Mouse (Mus musculus) bone marrow macrophage, adult 2 months (primary cell): Measurements from ENCODE around the gene Ptprcap. TPM values are rescaled to one million over a fixed set of nuclear protein-coding genes. Genes with fewer than 3 reads are reported as not detected.

Experiments used
- H3K27ac ChIP-seq: 2 replicates; pipeline ENCODE4 v1.5.1; 2012; ENCODE audit warnings: low read depth, low read length; ENCODE audit not compliant: insufficient read depth
- H3K4me1 ChIP-seq: 2 replicates; pipeline ENCODE4 v1.6.1; 2012; ENCODE audit warnings: low read length; ENCODE audit not compliant: control insufficient read depth, insufficient read depth
- H3K4me3 ChIP-seq: 2 replicates; pipeline ENCODE4 v1.5.1; 2012; ENCODE audit warnings: mild to moderate bottlenecking, low read length, moderate library complexity; ENCODE audit not compliant: insufficient read depth
- CTCF ChIP-seq: IDR thresholded peaks from 2 replicates; pipeline ENCODE4 v1.5.1; 2012; ENCODE audit warnings: low read depth, mild to moderate bottlenecking, low read length, moderate library complexity
- POLR2A ChIP-seq: IDR thresholded peaks from 2 replicates; pipeline ENCODE4 v1.6.1; 2012; ENCODE audit warnings: mild to moderate bottlenecking, low read depth, low read length, borderline replicate concordance
- polyA plus RNA-seq: library from polyadenylated mRNA; stranded (reverse); fragments of >200 nt; gene quantifications from 2 replicates; pipeline ENCODE4 v1.2.4, GENCODE M21; 2012; ENCODE audit not compliant: missing spikeins, insufficient read depth, insufficient read length

The Ptprcap gene
- polyA plus RNA-seq, 1 experiment = 2.3 TPM

- TF ChIP-seq CTCF (no peak), POLR2A (no peak)
- H3K4me3 ChIP-seq = no peak overlapping the region
- H3K27ac ChIP-seq = no peak overlapping the region
- peaks cover 39% of the 10 kb centered on the region for H3K4me1 ChIP-seq
Observed at GRCm38 (mm10) chr19:4115144-4115543, 38.3 kb upstream of the Ptprcap start.

GRCm38 (mm10) chr19:4115816-4116215 is 37.6 kb upstream of the Ptprcap start:
- Histone ChIP-seq H3K4me1 (peaks cover 45% of the 10 kb centered on the region), H3K4me3 (no peak overlapping the region), H3K27ac (no peak overlapping the region)
- TF ChIP-seq CTCF (no peak), POLR2A (no peak)

- no peak for TF ChIP-seq CTCF
- no peak for TF ChIP-seq POLR2A
- Histone ChIP-seq H3K4me1 (peaks cover 40% of the 10 kb centered on the region), H3K27ac (no peak overlapping the region)
Observed at GRCm38 (mm10) chr19:4117006-4117405, 36.4 kb upstream of the Ptprcap start.

GRCm38 (mm10) chr19:4118350-4118749 is 35.1 kb upstream of the Ptprcap start:
- no peak overlapping the region for H3K4me3 ChIP-seq
- H3K27ac ChIP-seq = no peak overlapping the region
- TF ChIP-seq CTCF = no peak
- no peak for TF ChIP-seq POLR2A
- peaks cover 34% of the 10 kb centered on the region for H3K4me1 ChIP-seq

More at GRCm38 (mm10) chr19:4117006-4117405, 36.4 kb upstream of the Ptprcap start:
- H3K4me3 ChIP-seq = no peak overlapping the region

GRCm38 (mm10) chr19:4119716-4120487 is 33.5 kb upstream of the Ptprcap start:
- Histone ChIP-seq H3K27ac (no peak overlapping the region), H3K4me3 (0 out of 2 replicates have a peak overlapping the region, but pooled peaks have one; percentile 77), H3K4me1 (peaks cover 33% of the 10 kb centered on the region)
- TF ChIP-seq CTCF = no peak
- no peak for TF ChIP-seq POLR2A

GRCm38 (mm10) chr19:4120496-4120895 is 32.9 kb upstream of the Ptprcap start:
- no peak for TF ChIP-seq CTCF
- TF ChIP-seq POLR2A = no peak
- peak overlapping the region; percentile 77 for H3K4me3 ChIP-seq
- H3K27ac ChIP-seq = no peak overlapping the region
- peaks cover 36% of the 10 kb centered on the region for H3K4me1 ChIP-seq

GRCm38 (mm10) chr19:4121097-4121805 is 32.2 kb upstream of the Ptprcap start:
- Histone ChIP-seq H3K27ac (peak overlapping the region; percentile 84), H3K4me3 (peak overlapping the region; percentile 77), H3K4me1 (peaks cover 36% of the 10 kb centered on the region)
- TF ChIP-seq CTCF (no peak), POLR2A (no peak)

- peak overlapping the region; percentile 84 for H3K27ac ChIP-seq
- H3K4me1 ChIP-seq = peaks cover 41% of the 10 kb centered on the region
- peak overlapping the region; percentile 77; the same call in 1 of the 2 replicates for H3K4me3 ChIP-seq
Observed at GRCm38 (mm10) chr19:4121896-4122295, 31.5 kb upstream of the Ptprcap start.

GRCm38 (mm10) chr19:4122411-4123370 is 30.7 kb upstream of the Ptprcap start:
- Histone ChIP-seq H3K4me3 (no peak overlapping the region), H3K4me1 (peaks cover 41% of the 10 kb centered on the region), H3K27ac (peak overlapping the region; percentile 84)
- no peak for TF ChIP-seq CTCF
- no peak for TF ChIP-seq POLR2A
